Mouse (Mus musculus): ENCODE data around the gene Sgsm2. TPM values are rescaled to one million over a fixed set of nuclear protein-coding genes. Genes with fewer than 3 reads are reported as not detected.
"Not testable (repeated sequence)": the region's sequence is repeated elsewhere in the genome, so short reads cannot be mapped to it uniquely, and the experiment has no call there.

The Sgsm2 gene
- polyA plus RNA-seq, 1 experiment, result 7.3 TPM

- Histone ChIP-seq H3K27me3 (ENCODE audit: control insufficient read depth, insufficient read depth, low read length) (no peaks in the 10 kb centered on the region), H3K36me3 (ENCODE audit: control insufficient read depth, insufficient read depth, low read length) (no peaks in the 10 kb centered on the region), H3K27ac (ENCODE audit: insufficient read depth, low read length) (no peak overlapping the region; the same call in 1 of the 2 replicates), H3K4me3 (ENCODE audit: extremely low read depth, insufficient read depth, insufficient read length) (no peak overlapping the region), H3K4me1 (ENCODE audit: control insufficient read depth, insufficient read depth, insufficient read length) (peaks cover 21% of the 10 kb centered on the region)
- 82% methylated on average over 7 of the region's 7 CpGs for WGBS
- DNase-seq (ENCODE audit: low read depth in 1 of 2, low spot score in 2 of 2), result no peak
- TF ChIP-seq CTCF (IDR thresholded peaks at IDR 0.05; ENCODE audit: extremely low read depth, insufficient read depth, insufficient read length, insufficient replicate concordance), result no peak
- TF ChIP-seq POLR2A (IDR thresholded peaks at IDR 0.05; ENCODE audit: low read depth, low read length), result no peak
These were observed 70.7 kb downstream of the Sgsm2 start for GRCm38 (mm10) chr11:74826151-74826550.

GRCm38 (mm10) chr11:74822746-74823440 lies 74.0 kb downstream of the Sgsm2 start:
- Histone ChIP-seq H3K27me3 (ENCODE audit: control insufficient read depth, insufficient read depth, low read length) (no peaks in the 10 kb centered on the region), H3K27ac (ENCODE audit: insufficient read depth, low read length) (no peak overlapping the region), H3K4me3 (ENCODE audit: extremely low read depth, insufficient read depth, insufficient read length) (no peak overlapping the region), H3K36me3 (ENCODE audit: control insufficient read depth, insufficient read depth, low read length) (peaks cover 2% of the 10 kb centered on the region), H3K4me1 (ENCODE audit: control insufficient read depth, insufficient read depth, insufficient read length) (peaks cover 15% of the 10 kb centered on the region)
- WGBS, result 96% methylated on average over 7 of the region's 7 CpGs
- TF ChIP-seq CTCF (IDR thresholded peaks at IDR 0.05; ENCODE audit: extremely low read depth, insufficient read depth, insufficient read length, insufficient replicate concordance), result no peak
- no peak for TF ChIP-seq POLR2A (IDR thresholded peaks at IDR 0.05; ENCODE audit: low read depth, low read length)
- no peak for DNase-seq (ENCODE audit: low read depth in 1 of 2, low spot score in 2 of 2)

GRCm38 (mm10) chr11:74821463-74821862 lies 75.4 kb downstream of the Sgsm2 start:
- peaks cover 5% of the 10 kb centered on the region; the same call in 1 of the 2 replicates for H3K4me1 ChIP-seq (ENCODE audit: control insufficient read depth, insufficient read depth, insufficient read length)
- DNase-seq (ENCODE audit: low read depth in 1 of 2, low spot score in 2 of 2), result no peak
- H3K4me3 ChIP-seq (ENCODE audit: extremely low read depth, insufficient read depth, insufficient read length), result no peak overlapping the region
- no peaks in the 10 kb centered on the region for H3K27me3 ChIP-seq (ENCODE audit: control insufficient read depth, insufficient read depth, low read length)
- H3K36me3 ChIP-seq (ENCODE audit: control insufficient read depth, insufficient read depth, low read length), result peaks cover 12% of the 10 kb centered on the region
- TF ChIP-seq POLR2A (IDR thresholded peaks at IDR 0.05; ENCODE audit: low read depth, low read length), result no peak
- no peak for TF ChIP-seq CTCF (IDR thresholded peaks at IDR 0.05; ENCODE audit: extremely low read depth, insufficient read depth, insufficient read length, insufficient replicate concordance)
- 29% methylated on average over 1 of the region's 1 CpGs for WGBS
- H3K27ac ChIP-seq (ENCODE audit: insufficient read depth, low read length), result no peak overlapping the region

- 76% methylated on average over 1 of the region's 1 CpGs for WGBS
- H3K4me3 ChIP-seq (ENCODE audit: extremely low read depth, insufficient read depth, insufficient read length), result no peak overlapping the region
- no peak for DNase-seq (ENCODE audit: low read depth in 1 of 2, low spot score in 2 of 2)
- H3K4me1 ChIP-seq (ENCODE audit: control insufficient read depth, insufficient read depth, insufficient read length), result peaks cover 1% of the 10 kb centered on the region; the same call in 1 of the 2 replicates
- no peaks in the 10 kb centered on the region for H3K27me3 ChIP-seq (ENCODE audit: control insufficient read depth, insufficient read depth, low read length)
- no peak overlapping the region for H3K27ac ChIP-seq (ENCODE audit: insufficient read depth, low read length)
- H3K36me3 ChIP-seq (ENCODE audit: control insufficient read depth, insufficient read depth, low read length), result peaks cover 14% of the 10 kb centered on the region
- TF ChIP-seq CTCF (IDR thresholded peaks at IDR 0.05; ENCODE audit: extremely low read depth, insufficient read depth, insufficient read length, insufficient replicate concordance) (no peak), POLR2A (IDR thresholded peaks at IDR 0.05; ENCODE audit: low read depth, low read length) (no peak)
These were observed 75.9 kb downstream of the Sgsm2 start for GRCm38 (mm10) chr11:74820921-74821320.

GRCm38 (mm10) chr11:74815795-74816194 lies 81.1 kb downstream of the Sgsm2 start:
- no peak for TF ChIP-seq CTCF (IDR thresholded peaks at IDR 0.05; ENCODE audit: extremely low read depth, insufficient read depth, insufficient read length, insufficient replicate concordance)
- no peak for TF ChIP-seq POLR2A (IDR thresholded peaks at IDR 0.05; ENCODE audit: low read depth, low read length)
- Histone ChIP-seq H3K4me1 (ENCODE audit: control insufficient read depth, insufficient read depth, insufficient read length) (no peaks in the 10 kb centered on the region), H3K4me3 (ENCODE audit: extremely low read depth, insufficient read depth, insufficient read length) (no peak overlapping the region), H3K27me3 (ENCODE audit: control insufficient read depth, insufficient read depth, low read length) (no peaks in the 10 kb centered on the region), H3K27ac (ENCODE audit: insufficient read depth, low read length) (no peak overlapping the region), H3K36me3 (ENCODE audit: control insufficient read depth, insufficient read depth, low read length) (peaks cover 16% of the 10 kb centered on the region)
- DNase-seq (ENCODE audit: low read depth in 1 of 2, low spot score in 2 of 2), result no peak

GRCm38 (mm10) chr11:74811538-74811937 lies 85.3 kb downstream of the Sgsm2 start:
- Histone ChIP-seq H3K4me3 (ENCODE audit: extremely low read depth, insufficient read depth, insufficient read length) (no peak overlapping the region), H3K4me1 (ENCODE audit: control insufficient read depth, insufficient read depth, insufficient read length) (no peaks in the 10 kb centered on the region), H3K27me3 (ENCODE audit: control insufficient read depth, insufficient read depth, low read length) (no peaks in the 10 kb centered on the region), H3K36me3 (ENCODE audit: control insufficient read depth, insufficient read depth, low read length) (peaks cover 13% of the 10 kb centered on the region), H3K27ac (ENCODE audit: insufficient read depth, low read length) (no peak overlapping the region)
- no peak for TF ChIP-seq CTCF (IDR thresholded peaks at IDR 0.05; ENCODE audit: extremely low read depth, insufficient read depth, insufficient read length, insufficient replicate concordance)
- TF ChIP-seq POLR2A (IDR thresholded peaks at IDR 0.05; ENCODE audit: low read depth, low read length), result no peak
- 89% methylated on average over 5 of the region's 5 CpGs for WGBS
- no peak for DNase-seq (ENCODE audit: low read depth in 1 of 2, low spot score in 2 of 2)

GRCm38 (mm10) chr11:74811027-74811426 lies 85.8 kb downstream of the Sgsm2 start:
- 92% methylated on average over 3 of the region's 3 CpGs for WGBS
- H3K4me3 ChIP-seq (ENCODE audit: extremely low read depth, insufficient read depth, insufficient read length); H3K4me1 ChIP-seq (ENCODE audit: control insufficient read depth, insufficient read depth, insufficient read length): not testable (repeated sequence)

More at GRCm38 (mm10) chr11:74811027-74811426, 85.8 kb downstream of the Sgsm2 start:
- not testable (repeated sequence) for H3K27ac ChIP-seq (ENCODE audit: insufficient read depth, low read length); H3K27me3 ChIP-seq (ENCODE audit: control insufficient read depth, insufficient read depth, low read length); DNase-seq (ENCODE audit: low read depth in 1 of 2, low spot score in 2 of 2)
- H3K36me3 ChIP-seq (ENCODE audit: control insufficient read depth, insufficient read depth, low read length), result peaks cover 15% of the 10 kb centered on the region

Measured in spleen, adult 2 months (tissue).